Comparison of ENCODE assay signal across 14 mouse cellular contexts in genomic region chr1:180288872-180289468, GRCm38 (mm10). TPM values are rescaled to one million over a fixed set of nuclear protein-coding genes. Genes with fewer than 3 reads are reported as not detected.
DNase-seq lines count a peak whose midpoint lies in the region.
"Had no signal": no experiment of that assay in that cellular context is flagged by ENCODE, and none has a peak within 500 bp of the region (broad histone marks: within the 10 kb centered on the region; RNA-seq: fewer than 3 reads in every experiment).

No protein-coding gene starts in this region.

- H3K36me3 ChIP-seq in limb, embryonic 10.5 days: no peaks in the 10 kb centered on the region
- H3K36me3 ChIP-seq: heart, embryonic 12.5 days; neural tube, embryonic 13.5 days had no signal

- peaks cover 48% of the 10 kb centered on the region for H3K4me1 ChIP-seq in limb, embryonic 10.5 days

- no peak overlapping the region for H3K4me3 ChIP-seq in limb, embryonic 10.5 days
- H3K4me3 ChIP-seq: erythroblast, embryonic 14.5 days; heart, embryonic 12.5 days; neural tube, embryonic 13.5 days had no signal

- H3K27ac ChIP-seq in limb, embryonic 10.5 days: peak overlapping the region; percentile 34; the same call in 1 of the 2 replicates
- H3K27ac ChIP-seq: neural tube, embryonic 13.5 days had no signal

- peak; percentile 65 for DNase-seq in kidney, postnatal 10 days
- DNase-seq in kidney, adult 18-20 months: no peak
- peak; percentile 62 for DNase-seq in 3T3-L1 (ENCODE audit: low read depth, low spot score)
- DNase-seq in Muller cell, postnatal 12 days (ENCODE audit: inconsistent ontology term): peak; percentile 51
- no peak for DNase-seq in limb, embryonic 10.5 days (ENCODE audit: low spot score)
- no peak for DNase-seq in testis, postnatal 14 days (ENCODE audit: low spot score)
- no peak for DNase-seq in urinary bladder, postnatal 10 days (ENCODE audit: low spot score)
- DNase-seq: adrenal gland, adult 8-10 months; cerebellum, adult 9-10 months; gastrocnemius, postnatal 14 days; right cerebral cortex, adult 18-20 months had no signal

- 93% methylated on average over 7 of the region's 7 CpGs for WGBS in limb, embryonic 10.5 days

- H3K9me3 ChIP-seq in limb, embryonic 10.5 days (replicated peaks): no peaks in the 10 kb centered on the region
- H3K9me3 ChIP-seq: heart, embryonic 12.5 days; neural tube, embryonic 13.5 days had no signal

- no peaks in the 10 kb centered on the region for H3K27me3 ChIP-seq in limb, embryonic 10.5 days (ENCODE audit: low read depth, poor library complexity, severe bottlenecking)
- H3K27me3 ChIP-seq: neural tube, embryonic 13.5 days had no signal

RNA-seq across cellular contexts. Expression of gene Psen2, which starts 25.7 kb away (rescaled TPM):
- 6.7 and 7.1 TPM in 2 replicates for polyA plus RNA-seq in limb, embryonic 10.5 days (2016; fragmentation: Nextera tagmentation; extraction: Ambion mirVana)

RNA-seq across cellular contexts. Expression of gene Itpkb, which starts 41.3 kb away (rescaled TPM):
- 6.2 and 10.1 TPM in 2 replicates for polyA plus RNA-seq in limb, embryonic 10.5 days (2016; fragmentation: Nextera tagmentation; extraction: Ambion mirVana)

Comparison
In these comparisons a context has a peak if more than half of its experiments do, and no peak if none do; other contexts are left out.
1. DNase-seq: peak in kidney, postnatal 10 days (single experiment), 3T3-L1 (single experiment) and Muller cell, postnatal 12 days (single experiment); none in kidney, adult 18-20 months (single experiment), limb, embryonic 10.5 days (single experiment), testis, postnatal 14 days (single experiment) and urinary bladder, postnatal 10 days (single experiment).